Mouse (Mus musculus): ENCODE data around the gene Slc6a16.
A peak's percentile ranks its signal among the peaks of the same experiment; 100 is the strongest.

Gene Slc6a16

GRCm38 (mm10) chr7:45240633-45241388, at the start of gene Slc6a16:
Slc6a16 (plus strand) TSS chr7:45241085.
- DNase-seq (ENCODE audit: low spot score) = no peak

GRCm38 (mm10) chr7:45191161-45191560, 49.7 kb upstream of the Slc6a16 start:
- no peak for DNase-seq (ENCODE audit: low spot score)

- DNase-seq (ENCODE audit: low spot score) = no peak
These were observed 49.0 kb upstream of the Slc6a16 start for GRCm38 (mm10) chr7:45191803-45192363.

GRCm38 (mm10) chr7:45192585-45193310, 48.1 kb upstream of the Slc6a16 start:
- DNase-seq (ENCODE audit: low spot score) = no peak

GRCm38 (mm10) chr7:45193406-45193805, 47.5 kb upstream of the Slc6a16 start:
- no peak for DNase-seq (ENCODE audit: low spot score)

GRCm38 (mm10) chr7:45193871-45194785, 46.8 kb upstream of the Slc6a16 start:
- no peak for DNase-seq (ENCODE audit: low spot score)

GRCm38 (mm10) chr7:45195341-45196175, 45.3 kb upstream of the Slc6a16 start:
- no peak for DNase-seq (ENCODE audit: low spot score)

- DNase-seq (ENCODE audit: low spot score) = no peak
These were observed 44.7 kb upstream of the Slc6a16 start for GRCm38 (mm10) chr7:45196176-45196535.

- no peak for DNase-seq (ENCODE audit: low spot score)
These were observed 43.9 kb upstream of the Slc6a16 start for GRCm38 (mm10) chr7:45196994-45197393.

GRCm38 (mm10) chr7:45198435-45198834, 42.5 kb upstream of the Slc6a16 start:
- DNase-seq (ENCODE audit: low spot score) = peak; percentile 53

GRCm38 (mm10) chr7:45198961-45199360, 41.9 kb upstream of the Slc6a16 start:
- DNase-seq (ENCODE audit: low spot score) = no peak

- DNase-seq (ENCODE audit: low spot score) = no peak
These were observed 38.2 kb upstream of the Slc6a16 start for GRCm38 (mm10) chr7:45202654-45203053.

GRCm38 (mm10) chr7:45204380-45205143, 36.3 kb upstream of the Slc6a16 start, which contains the start of gene Ccdc155:
Ccdc155 (minus strand) TSS chr7:45204892.
- peak; percentile 84 for DNase-seq (ENCODE audit: low spot score)

- DNase-seq (ENCODE audit: low spot score) = no peak
These were observed 32.6 kb upstream of the Slc6a16 start for GRCm38 (mm10) chr7:45208260-45208659.

GRCm38 (mm10) chr7:45211070-45211469, 29.8 kb upstream of the Slc6a16 start:
- DNase-seq (ENCODE audit: low spot score) = no peak

GRCm38 (mm10) chr7:45211851-45212251, 29.0 kb upstream of the Slc6a16 start, which contains the start of gene Dkkl1:
Dkkl1 (minus strand) TSS chr7:45212147.
- no peak for DNase-seq (ENCODE audit: low spot score)

GRCm38 (mm10) chr7:45212356-45212755, 28.5 kb upstream of the Slc6a16 start:
- DNase-seq (ENCODE audit: low spot score) = no peak

GRCm38 (mm10) chr7:45213708-45214107, 27.2 kb upstream of the Slc6a16 start:
- DNase-seq (ENCODE audit: low spot score) = no peak

GRCm38 (mm10) chr7:45215673-45216441, 25.0 kb upstream of the Slc6a16 start, which contains the start of gene Tead2:
Tead2 (plus strand) TSS chr7:45215753.
- peak; percentile 28 for DNase-seq (ENCODE audit: low spot score)
